Comparison of ENCODE assay signal across 20 mouse cellular contexts in the genomic region with DNA sequence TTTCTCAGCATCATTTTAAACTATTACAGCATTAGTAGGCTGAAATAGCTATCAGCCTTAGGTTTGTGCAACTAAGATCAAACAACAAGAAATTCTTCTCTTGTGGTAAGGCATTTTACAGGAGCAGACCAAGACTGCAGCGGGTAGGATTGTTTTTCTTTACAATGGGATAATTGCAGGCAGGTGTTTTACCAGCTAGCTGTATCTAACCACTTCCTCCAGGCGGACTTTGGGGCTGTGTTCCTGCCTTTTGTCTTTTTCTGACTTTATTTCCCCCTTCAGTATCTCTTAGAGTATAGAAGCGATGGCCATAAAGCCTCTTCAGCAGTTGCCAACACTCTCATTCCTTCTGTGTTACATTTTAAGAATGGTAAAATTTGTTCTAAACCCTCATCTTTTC.
"Had no signal": no experiment of that assay in that cellular context is flagged by ENCODE, and none has a peak within 500 bp of the region (broad histone marks: within the 10 kb centered on the region; RNA-seq: fewer than 3 reads in every experiment).

No protein-coding gene starts in this region.

- H3K27me3 ChIP-seq: intestine, embryonic 15.5 days; limb, embryonic 12.5 days; limb, embryonic 15.5 days; neural tube, embryonic 13.5 days; stomach, embryonic 15.5 days had no signal

- H3K36me3 ChIP-seq: intestine, embryonic 15.5 days; limb, embryonic 12.5 days; limb, embryonic 15.5 days; midbrain, embryonic 10.5 days; neural tube, embryonic 13.5 days; stomach, embryonic 15.5 days had no signal

- H3K27ac ChIP-seq: intestine, embryonic 15.5 days; limb, embryonic 15.5 days; liver, embryonic 14.5 days; macrophage; midbrain, embryonic 10.5 days; neural tube, embryonic 13.5 days; stomach, embryonic 15.5 days had no signal

- DNase-seq: kidney, adult 11 months; kidney, adult 8-10 months; kidney, postnatal 14 days; kidney, postnatal 4 days; layer of hippocampus, postnatal 36 days; left cerebral cortex, postnatal 4 days; liver, postnatal 0 days; lung, embryonic 14.5 days; midbrain, embryonic 14.5 days; retina, postnatal 1 day; right cerebral cortex, postnatal 25 days; spleen, adult 18-20 months had no signal

- H3K4me1 ChIP-seq: intestine, embryonic 15.5 days; neural tube, embryonic 13.5 days; stomach, embryonic 15.5 days had no signal

- H3K4me3 ChIP-seq: intestine, embryonic 15.5 days; limb, embryonic 12.5 days; limb, embryonic 15.5 days; midbrain, embryonic 10.5 days; neural tube, embryonic 13.5 days; stomach, embryonic 15.5 days had no signal
